Mouse (Mus musculus): ENCODE measurements around the gene Akr1c12.

GRCm38 (mm10) chr13:4270860-4271259 is 8.4 kb downstream of the Akr1c12 start:
- TF ChIP-seq CTCF (IDR thresholded peaks at IDR 0.05; ENCODE audit: extremely low read depth, insufficient read depth, low read length): no peak
- no peak for TF ChIP-seq POLR2A (IDR thresholded peaks at IDR 0.05; ENCODE audit: extremely low read depth, insufficient read depth, low read length)
